Mouse (Mus musculus) ES-Bruce4 (cell line): ENCODE data around the gene Prdm16.

Experiments
- CTCF ChIP-seq: IDR thresholded peaks from one replicate; pipeline ENCODE4 v1.8.1; 2011; ENCODE audit warnings: low read depth, low read length
- EP300 ChIP-seq: IDR thresholded peaks from 2 replicates; pipeline ENCODE4 v1.6.1; 2011; ENCODE audit warnings: low read depth, low read length; ENCODE audit not compliant: insufficient read depth
- POLR2A ChIP-seq: IDR thresholded peaks from one replicate; pipeline ENCODE4 v1.8.1; 2011; ENCODE audit warnings: low read length; ENCODE audit not compliant: insufficient read depth

GRCm38 (mm10) chr4:154598357-154598756, 38.3 kb downstream of the Prdm16 start:
- TF ChIP-seq POLR2A = no peak
- TF ChIP-seq CTCF = no peak
- TF ChIP-seq EP300 = no peak
